Mouse (Mus musculus): Measurements from ENCODE around the gene Gpc4. TPM values are rescaled to one million over a fixed set of nuclear protein-coding genes. Genes with fewer than 3 reads are reported as not detected.

The Gpc4 gene
- total RNA-seq, 2 experiments from 2014 or later, result 38.4 to 42.0 TPM

DNA sequence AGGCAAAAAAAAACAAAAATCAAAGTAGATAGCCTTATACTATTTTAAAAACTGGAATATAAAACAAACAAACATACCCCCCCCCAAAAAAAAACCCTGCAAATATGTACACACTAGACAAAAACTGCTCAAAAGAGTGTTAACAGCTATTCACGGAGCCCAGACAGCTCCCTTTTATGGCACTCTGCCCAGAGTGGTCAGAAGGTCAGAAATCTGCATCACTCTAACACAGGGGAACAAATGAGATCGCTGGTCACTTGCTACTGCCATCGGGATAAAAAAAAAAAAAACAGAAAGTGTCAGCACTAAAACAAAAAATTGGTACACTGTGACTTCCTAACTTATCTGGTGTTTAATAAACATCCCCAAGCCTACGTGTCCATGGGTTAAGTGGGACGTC is 113.0 kb downstream of the Gpc4 start:
- intact Hi-C loops (cut with DNase I), result no loop called here
- DNase-seq, result peak in 1 of 2 experiments; percentile 11

DNA sequence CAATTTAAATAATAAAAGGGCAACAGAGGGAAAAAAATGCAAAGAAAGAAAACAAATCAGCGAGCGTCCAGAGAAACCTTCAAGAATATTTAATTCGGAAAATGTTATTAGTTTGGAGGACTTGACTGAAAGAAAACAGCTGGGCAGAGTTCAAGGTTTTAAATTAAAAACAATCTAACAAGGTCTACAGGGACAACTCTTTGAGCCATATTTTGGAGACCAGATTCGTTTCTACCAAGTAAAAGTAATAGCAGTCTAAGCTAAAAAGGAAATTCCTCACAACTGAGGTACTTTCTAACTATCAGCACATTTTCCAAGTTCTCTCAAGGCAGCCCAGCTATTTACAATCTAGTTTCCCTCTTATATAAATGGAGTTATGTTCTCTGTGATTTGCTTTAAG is 114.1 kb downstream of the Gpc4 start:
- no peak for DNase-seq
- intact Hi-C loops (cut with DNase I), result no loop called here

DNA sequence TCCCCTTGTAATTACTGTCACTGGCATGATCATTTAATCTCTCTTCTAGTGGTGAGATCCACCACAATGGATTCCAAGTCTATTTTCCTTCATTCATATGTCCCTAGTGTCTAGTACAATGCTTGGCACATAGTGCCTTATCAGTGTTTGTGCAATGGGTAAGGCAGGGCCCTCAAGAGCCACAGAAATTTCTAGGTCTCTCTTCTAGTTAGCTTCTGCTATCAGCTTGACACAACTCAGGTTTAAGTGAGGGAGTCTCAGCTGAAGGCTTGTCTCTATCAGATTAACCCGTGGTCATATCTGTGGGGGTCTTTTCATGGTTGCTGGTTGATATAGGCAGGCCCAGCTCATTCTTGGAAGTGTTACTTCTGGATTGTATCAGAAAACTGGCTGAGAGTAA is 125.2 kb downstream of the Gpc4 start:
- intact Hi-C loops (cut with DNase I), result no loop called here
- DNase-seq, result no peak

DNA sequence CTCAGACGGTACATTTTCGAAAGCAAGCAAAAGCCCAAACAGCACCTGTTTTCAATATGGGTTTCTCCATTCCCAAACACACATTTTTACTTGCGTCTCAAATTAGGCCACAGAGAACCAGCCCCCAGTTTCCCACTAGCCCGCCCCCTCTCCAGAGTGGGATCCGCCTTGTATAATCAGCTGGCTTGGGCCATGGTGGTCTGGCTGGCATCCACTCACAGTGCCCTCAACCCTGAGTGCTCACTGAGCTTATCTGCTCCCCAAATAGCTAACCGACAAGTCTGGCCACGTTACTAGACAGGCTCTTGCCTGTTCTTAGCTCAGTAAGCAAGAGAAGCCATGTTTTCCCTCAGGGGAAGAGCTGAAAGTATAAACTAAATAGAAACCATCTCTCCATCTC is 134.9 kb downstream of the Gpc4 start:
- DNase-seq, result no peak
- intact Hi-C loops (cut with DNase I), result no loop called here

DNA sequence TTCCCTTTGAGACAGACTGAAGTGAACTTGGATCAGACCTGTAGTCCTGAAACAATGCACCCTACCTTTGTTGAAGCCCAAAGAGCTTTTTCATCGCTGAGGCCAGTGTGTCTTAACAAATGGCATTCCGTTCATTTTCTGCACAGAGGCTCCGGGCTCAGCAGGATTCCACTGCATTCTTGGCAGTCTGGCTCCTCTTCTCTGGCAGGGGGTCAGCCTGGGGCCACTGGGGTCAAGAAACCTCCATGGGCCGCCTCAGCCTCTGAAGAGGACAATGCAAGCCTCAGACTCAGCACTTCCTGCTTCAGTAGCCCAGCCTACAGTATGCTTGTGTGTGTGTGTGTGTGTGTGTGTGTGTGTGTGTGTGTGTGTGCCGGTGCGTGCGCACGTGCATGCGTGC is 147.4 kb downstream of the Gpc4 start:
- DNase-seq, result peak in 1 of 2 experiments; percentile 7
- intact Hi-C loops (cut with DNase I), result no loop called here

Other genes with a start within 250 kb of the Gpc4 start
- gene 1700080O16Rik, start 192.5 kb downstream of the Gpc4 start, total RNA-seq (2021), result not detected